Mouse (Mus musculus) right cerebral cortex, postnatal 36 days (tissue): ENCODE measurements around the gene Map3k13.

Source experiments
- DNase-seq, 2 experiments: peaks; one replicate each; pipeline ENCODE4 v3.0.0; 2022; ENCODE audit warnings: low spot score in 2 of 2, mixed read lengths in 1 of 2

Gene Map3k13

DNA sequence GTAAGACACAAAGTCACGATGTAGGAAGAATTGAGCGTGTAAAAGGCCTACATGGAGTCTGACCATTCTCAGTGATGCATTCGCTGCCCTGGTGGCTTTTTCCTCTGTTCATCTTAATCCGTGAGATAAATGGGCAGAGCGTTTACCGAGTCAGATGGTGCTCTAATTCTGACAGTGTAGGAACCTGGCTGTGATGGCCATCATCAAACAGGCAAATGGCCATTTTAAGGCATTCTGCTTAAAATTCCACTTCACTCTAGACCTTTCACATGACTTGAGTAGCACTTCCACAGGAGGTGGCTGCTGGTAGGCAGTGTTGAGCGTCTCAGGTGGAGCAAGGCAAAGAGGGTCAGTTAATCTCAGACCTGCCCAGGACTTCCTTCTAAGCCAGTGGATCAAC, 58.2 kb downstream of the Map3k13 start:
- DNase-seq = no peak

DNA sequence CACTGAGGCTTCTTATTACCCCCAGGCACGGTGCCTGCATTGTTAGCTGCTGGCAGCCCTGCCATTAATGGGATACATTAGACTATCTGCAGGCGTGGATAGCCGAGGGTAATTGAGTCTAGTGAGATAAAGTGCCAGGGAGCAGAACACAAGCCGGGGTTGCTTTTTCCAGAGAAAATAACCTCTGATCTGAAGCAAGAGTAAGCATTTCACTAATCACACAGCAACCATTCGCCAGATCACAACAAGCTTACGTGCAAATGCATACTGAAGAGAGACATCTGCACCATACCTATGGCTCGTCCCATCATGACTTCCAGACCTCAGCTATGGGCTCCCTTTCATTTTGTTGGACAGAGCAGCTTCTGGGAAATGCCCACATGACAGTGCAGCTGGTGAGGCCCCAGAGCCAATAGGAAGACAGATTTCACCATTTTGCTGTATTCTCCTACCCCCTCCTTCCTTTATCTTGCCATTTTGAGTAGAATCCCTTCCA, 59.3 kb downstream of the Map3k13 start:
- DNase-seq = no peak

DNA sequence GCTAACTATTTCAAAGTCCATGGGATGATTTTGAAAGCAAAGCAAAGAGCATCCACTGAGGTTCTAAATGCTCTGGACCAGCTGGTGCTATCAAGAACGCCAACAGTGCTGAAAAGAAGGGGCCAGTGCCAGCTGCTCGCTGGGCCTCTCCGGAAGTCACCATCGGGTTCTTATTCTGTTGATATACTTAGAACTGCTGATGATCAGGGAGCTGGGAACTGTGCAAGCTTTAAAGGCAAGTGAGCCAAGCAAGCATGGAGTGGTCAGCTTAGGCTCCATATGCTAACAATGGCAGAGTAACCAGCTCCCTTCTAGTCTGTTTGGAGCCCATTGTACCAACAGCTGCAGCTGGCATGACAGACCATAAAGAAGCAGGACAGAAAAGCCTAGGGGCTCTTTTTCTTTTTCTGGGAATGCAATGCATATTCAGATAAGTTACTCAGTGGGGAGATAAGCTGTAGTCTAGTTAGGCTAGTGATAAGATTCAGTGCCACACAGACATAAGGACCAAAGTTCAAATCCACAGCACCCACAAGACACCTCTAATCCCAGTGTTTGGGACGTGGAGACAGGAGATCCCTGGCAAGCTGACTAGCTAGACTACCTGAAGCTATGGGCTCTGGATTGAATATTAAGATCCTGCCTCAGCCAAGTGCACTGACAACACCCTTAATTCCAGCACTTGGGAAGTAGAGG, 60.6 kb downstream of the Map3k13 start:
- no peak for DNase-seq

DNA sequence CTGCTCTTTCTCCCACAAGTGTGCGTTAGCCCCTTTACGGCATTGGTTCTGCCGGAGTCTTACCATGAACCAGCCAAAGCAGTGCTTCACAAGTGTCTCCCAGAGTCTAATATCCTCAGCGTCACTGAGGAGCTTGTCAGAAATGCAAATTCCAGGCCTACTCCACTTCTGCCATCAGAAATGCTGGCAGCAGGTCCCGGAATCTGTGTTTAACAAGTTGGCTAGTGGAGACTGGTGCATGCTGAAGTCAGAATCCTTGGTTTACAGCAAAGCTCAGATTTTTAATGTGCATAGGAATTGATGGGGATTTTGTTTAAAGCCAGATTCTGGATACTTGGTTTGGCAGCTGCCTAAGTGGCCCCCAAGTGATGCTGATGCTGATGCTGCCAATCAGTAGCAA, 62.0 kb downstream of the Map3k13 start:
- DNase-seq = no peak

DNA sequence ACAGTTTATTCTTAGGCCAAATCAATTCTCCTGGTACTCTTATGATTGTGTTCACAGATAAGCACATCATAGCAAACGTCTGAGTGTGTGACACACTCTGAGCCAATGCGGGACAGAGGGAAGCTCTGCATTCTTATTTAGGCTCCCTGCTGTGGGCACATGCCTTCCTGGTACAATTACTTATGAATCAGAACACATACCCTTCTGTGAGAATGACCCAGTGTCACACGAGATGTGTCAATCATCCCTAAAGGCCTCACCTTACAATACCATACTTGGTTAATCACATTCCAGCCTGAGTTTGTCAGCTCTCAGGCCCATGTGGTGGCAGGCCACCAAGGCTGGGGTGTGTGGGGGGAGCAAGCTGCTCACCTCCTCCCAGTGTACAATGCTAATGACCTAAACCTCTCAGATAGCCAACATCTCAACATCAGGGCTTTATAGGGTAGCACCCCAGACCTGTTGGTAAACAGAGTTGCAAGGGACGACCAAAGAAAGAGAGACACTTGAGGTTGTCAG, 63.0 kb downstream of the Map3k13 start:
- DNase-seq = no peak

DNA sequence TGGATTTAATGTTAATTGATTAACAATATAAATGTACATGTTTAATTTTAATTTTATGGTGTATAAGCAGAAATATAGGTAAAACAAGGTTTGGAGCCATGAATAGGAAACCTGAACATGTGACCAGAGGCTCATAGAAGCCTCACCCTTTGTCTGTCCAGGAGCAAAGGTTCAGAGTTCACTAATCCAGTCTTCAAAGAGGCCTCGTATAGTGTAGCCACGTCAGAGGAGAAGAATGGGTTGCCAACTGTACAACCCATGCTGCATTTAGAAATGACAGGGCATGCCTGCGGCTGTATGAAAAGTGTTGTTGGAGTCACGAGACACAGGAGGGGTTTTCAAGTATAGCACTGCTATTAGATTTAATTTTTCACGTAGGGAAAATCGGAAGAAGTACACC, 64.0 kb downstream of the Map3k13 start:
- DNase-seq = no peak

DNA sequence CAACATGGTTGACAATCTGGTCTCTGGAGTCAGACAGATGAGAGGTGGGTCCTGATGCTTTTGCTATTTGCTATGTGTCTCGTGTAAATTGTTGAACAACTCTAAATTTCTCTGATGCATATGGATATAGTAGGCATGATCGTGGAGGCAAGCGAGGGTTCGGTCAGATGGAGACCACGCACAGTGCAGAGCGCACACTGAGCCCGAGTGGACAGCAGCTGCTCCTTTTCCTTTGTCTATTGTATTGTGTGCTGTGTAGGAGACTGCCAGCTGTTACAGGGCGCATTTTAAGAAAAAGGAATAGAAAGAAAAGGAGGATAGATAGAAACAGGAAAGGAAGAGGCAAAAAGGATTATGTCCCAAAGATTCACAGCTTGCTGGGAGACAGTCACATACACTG, 64.7 kb downstream of the Map3k13 start:
- DNase-seq = no peak

DNA sequence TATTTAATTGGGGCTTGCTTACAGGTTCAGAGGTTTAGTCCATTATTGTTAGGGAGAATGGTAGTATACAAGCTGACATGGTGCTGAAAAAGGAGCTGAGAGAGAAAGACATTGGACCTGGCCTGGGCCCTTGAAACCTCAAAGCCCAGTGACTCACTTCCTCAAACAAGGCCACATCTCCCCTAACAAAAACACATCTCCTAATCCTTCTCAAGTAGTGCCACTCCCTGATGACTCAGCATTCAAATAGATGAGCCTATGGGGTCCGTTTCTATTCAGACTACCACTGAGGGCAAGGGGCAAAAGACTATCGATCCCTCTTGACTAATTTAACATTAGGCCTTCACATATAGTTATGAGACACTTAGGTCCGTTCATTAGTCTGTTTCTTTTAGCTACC, 68.3 kb downstream of the Map3k13 start:
- no peak for DNase-seq

DNA sequence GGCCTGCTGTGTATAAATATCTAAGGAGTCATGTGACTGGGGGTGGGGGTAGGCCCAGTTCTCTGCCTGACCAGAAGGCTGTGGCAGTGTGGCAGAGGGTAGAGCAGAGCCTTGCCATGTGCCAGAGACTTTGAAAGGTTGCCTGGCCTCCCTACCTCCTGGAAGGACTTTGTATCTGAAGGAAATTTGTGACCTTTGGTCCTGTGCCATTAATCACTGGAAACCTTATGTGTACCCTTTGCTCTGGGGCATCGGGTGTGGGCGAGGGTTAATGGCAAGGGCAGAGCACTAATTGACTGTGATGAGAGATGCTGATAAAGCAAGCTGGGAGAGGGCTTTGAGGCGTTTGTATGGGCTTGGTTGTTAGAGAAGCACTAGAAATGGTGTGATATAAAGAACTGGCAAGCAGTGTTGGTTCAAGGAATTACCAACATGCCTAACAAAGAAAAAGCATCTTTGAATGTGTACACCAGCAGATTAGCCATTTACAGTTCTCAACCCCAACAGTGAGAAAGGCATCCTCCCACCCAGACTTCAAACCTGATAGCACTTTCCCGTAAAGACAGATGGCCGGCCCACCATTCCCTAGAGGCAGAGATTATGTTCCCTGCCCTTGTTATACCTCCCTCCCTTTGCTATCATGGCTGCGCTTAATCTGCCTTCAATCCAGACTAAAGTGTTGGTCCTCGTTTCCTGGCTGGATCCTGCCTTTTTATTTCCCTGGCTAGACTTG, 71.3 kb downstream of the Map3k13 start:
- no peak for DNase-seq

DNA sequence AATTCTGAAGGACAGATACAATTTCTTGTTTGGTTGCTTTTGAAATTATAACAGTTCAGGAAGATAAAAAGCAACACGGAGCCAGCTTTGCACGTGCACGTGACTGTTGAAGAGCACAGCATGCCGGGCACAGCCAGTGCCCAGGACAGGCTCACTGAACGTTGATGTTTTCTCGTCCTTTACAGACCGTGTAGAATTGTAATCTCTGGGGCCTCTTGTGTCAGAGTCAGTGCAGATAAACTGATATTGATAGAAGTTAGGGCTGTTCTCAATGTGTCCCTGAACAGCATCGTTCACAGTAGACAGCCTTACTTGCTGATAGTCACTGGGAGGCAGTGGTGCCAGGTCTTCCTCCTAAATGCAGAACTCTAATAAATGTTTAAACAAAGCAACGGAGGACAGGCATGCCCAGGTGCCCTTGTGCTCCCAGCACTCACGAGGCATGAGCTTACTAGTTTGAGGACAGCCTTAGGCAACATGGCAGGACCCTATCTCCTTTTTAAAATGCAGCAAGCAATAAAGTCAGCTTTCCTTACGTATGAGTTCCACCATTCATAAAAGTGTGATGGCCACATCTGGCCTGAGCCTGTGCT, 71.9 kb downstream of the Map3k13 start:
- no peak for DNase-seq

DNA sequence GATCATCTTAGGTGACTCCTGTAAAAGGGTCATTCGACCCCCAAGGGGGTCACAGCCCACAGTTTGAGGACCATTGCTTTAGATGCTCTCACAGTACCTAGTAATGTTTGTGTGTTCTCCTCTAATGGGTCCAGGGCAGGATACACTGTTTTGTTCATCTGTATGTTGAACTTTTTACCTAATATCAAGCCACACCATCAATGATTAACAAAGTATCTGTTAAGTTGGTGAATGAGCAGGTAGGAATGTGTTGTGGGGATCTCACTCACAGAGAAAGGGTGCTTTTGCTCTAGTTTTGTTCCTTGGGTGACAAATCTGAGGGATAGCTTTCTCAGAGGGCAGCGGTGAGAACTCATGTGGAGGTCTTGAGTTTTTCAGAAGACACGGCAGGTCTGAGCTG, 73.6 kb downstream of the Map3k13 start:
- DNase-seq = no peak

DNA sequence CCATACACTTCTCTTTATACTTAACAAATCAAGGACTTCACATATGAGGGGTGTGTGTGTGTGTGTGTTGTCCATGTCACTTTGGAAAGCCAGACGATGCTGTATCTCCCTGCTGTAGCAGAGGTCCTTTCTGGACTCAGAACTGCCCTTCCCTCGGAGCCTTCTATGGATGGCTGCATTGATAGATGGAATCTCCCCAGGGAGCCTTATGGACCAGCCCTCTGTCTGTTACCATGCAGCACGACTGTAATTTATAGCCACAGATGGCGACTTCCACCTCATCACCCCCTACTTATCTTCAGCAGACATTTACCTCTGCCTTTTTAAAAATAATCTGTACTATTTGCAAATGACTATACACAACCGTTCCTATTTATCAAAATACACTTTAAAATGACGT, 74.5 kb downstream of the Map3k13 start:
- DNase-seq = no peak

DNA sequence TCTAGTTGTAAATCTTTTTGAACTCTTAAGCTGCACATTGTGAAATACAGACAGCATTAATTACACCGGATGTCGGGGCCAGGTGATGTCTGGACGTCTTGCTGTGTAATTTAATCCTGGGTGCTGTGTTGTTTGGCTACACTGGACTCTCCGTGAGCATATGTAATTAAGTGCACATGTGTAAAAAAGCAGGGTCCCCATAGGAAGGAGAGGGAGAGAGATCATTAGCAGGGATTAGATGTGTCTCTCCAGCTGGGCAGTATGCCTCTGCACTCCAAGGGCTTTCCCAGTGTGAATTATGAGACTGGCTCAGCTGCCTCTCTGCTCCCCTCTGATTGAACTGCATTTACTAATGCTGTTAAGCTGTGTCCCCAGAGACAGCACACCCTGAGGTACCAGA, 75.7 kb downstream of the Map3k13 start:
- DNase-seq = no peak

DNA sequence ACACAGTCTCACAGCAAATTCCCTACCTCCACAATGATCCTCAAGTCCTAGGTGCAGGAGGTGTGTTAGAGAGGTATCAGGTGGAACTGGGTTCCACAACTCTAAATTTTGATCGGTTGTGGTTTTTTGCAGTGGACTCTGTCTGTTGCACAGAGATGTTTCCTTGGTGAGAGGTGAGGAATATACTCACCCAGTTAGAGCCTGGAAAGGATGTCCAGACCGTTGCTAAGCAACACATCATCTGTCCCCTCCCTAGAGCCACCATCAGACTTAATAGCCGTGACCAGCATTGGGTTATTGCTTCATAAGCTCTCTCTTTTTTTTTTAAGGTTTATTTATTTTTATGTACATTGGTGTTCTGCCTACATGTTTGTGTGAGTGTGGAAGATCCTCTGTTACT, 83.6 kb downstream of the Map3k13 start:
- DNase-seq = no peak

DNA sequence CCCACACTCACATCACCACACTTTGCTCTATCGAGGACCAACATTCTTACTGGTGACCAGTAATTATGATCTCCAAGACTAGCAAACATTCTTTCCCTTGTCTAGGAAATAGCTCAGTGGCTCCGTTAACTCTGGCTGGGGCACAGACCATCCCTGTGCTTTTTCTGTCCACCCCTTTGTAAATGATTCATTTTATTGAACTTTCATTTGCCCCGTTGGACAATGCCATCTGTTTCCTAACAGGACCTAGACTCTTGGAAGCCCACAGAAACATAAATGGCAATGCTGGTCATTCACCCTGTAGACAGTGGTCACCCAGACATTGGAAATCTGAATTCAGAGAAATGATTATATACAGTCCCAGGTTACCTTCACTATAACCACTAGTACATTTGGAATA, 84.7 kb downstream of the Map3k13 start:
- no peak for DNase-seq

DNA sequence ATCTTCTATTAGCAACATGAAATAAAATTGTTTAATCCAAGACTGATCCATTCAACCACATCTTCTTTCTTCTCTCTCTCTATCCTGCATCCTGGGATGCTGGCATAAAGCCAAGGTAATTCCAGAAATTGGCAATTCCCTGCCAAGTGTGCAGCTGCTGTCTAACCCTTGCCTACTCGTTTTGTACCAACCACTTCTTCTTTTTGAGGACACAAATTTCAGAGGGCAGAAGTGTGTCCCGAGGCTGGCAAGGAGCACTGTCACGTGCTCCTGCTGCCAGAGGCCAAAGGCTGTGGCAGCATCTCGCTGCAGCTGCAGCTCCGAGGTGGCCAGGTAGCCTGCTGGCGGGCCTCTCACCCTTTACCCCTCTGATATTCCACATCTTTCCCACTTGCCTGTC, 87.0 kb downstream of the Map3k13 start:
- no peak for DNase-seq

DNA sequence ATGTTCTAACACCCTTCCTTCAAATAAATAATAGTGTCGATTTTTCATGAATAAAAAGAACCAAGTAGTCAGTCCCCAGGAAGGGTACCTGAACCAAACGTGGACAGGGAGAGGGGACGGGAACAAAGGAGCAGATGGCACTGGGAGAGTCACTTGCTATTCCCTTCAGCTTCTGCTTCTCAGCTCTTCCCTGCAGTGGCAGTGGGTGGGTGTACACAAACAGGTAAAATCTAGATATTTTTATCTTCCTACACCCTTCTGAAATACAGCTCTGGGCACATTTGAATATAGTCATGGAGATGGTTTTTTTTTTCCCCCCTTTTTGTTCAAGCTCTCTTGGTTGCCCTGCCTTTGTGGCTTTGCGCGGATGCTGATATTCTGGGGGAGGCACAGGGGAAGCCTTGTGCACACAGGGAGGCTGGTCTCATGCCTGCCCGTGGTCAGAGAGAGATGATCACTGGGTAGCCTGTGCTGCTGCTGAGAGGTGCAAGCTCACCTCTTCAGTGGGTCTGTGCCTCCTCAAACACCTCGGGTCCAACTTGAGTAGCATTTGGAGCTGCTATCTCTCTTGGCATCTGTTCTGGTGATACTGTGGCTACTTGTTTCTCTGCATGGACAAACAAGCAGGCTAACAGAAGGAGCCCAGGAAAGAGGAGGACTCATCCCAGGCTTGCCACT, 87.6 kb downstream of the Map3k13 start:
- DNase-seq = no peak

DNA sequence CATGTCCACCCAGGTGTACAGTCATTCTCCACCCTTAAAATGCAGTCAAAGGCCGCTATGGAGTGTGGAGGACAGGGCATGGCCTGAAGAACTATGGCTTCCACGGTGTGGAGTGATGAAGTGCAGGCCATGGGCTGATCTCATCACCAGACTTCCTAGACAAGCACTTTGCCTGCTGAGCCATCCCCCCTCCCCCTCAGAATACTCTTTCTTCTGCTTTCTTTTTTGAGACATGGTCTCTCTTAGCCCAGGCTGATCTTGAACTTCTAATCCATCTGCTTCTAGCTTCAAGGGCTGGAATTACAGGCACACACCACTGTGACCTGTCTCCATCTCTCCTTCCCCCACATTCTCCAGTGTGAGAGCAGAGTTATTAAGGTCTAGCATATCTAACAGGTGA, 93.5 kb downstream of the Map3k13 start:
- no peak for DNase-seq

DNA sequence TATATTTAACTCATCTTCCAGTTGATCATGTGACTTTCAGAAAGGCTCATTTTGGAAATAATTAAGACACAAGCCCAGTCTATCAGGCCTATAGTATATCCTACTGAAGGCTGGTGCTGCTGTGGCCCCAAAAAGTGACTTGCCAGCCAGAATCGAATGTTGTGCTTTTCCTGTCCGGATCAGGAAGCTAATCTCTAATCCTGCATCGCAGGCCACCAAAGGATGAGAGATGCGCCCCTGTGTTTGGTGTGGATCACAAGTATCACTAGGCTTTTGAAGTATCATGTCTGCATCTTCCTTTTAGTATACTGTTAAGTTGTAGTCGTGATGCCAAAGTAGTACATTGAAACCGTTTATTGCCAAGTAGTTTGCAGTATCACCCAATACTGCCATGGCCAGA, 99.7 kb downstream of the Map3k13 start:
- DNase-seq = no peak

DNA sequence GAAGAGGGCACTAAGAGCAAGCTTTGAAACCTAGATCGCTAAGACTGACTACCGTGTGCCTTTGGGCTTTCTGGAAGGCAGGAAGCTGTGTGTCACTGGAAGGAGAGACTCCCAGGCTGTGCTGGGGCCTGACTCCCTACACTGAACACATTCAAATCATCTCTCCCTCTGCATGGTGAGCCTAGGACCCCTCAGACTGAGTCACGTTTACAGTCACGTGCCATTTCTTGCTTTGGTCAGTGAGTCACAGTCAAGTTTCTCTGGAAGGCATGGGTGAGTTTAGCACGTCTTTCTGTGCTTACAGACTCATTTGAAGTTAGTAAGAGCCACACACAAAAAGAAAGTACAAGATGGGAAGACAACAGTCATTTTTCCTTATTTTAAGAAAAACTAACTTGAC, 107.1 kb downstream of the Map3k13 start:
- no peak for DNase-seq

DNA sequence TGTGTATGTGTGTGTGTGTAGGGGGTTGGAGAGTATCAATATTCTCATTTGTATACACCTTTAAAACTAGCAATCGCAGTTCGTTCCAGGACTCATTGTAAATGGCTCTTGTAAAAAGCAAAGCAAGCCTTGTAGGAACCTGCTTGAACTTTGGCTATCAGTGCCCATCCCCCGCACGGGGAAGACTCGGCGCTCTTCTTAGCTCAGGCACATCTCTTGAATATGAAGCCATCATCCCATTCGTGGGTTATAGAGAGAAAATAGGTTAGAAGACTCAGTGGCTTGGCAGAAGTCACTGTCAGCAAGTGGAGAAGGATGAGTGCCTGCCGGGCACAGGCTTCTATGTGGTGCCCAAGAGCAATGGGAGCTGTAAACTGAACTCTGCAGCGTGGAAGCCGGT, 110.5 kb downstream of the Map3k13 start:
- no peak for DNase-seq

DNA sequence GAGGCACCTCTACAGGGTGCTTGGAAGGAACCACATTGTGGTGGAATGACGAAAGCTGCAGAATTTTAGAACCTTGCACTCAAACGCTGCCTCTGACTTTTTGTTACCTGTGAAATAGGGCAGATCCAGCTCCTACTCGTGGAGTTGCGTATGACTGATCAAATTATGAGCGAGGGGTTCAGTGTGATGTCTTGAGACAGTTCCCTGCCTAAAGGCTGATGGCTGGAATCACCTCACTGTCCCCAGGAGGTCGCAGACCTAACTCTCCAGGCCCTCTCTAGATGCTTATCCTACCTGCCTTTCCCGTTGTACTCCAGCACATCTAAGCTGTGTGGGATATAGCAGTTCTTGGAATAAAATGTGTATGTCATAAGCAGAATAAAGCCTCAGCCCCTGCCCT, 111.8 kb downstream of the Map3k13 start:
- no peak for DNase-seq
